Mouse (Mus musculus) frontal cortex, postnatal 36 days (tissue): ENCODE results near the gene Ebf4.

Experiments used
- DNase-seq, 2 experiments: peaks; one replicate each; pipeline ENCODE4 v3.0.0; 2022; ENCODE audit warnings: low spot score in 2 of 2

Gene Ebf4

GRCm38 (mm10) chr2:130383895-130384294, 88.9 kb downstream of the Ebf4 start:
- DNase-seq = no peak

- DNase-seq = no peak
These were observed 91.2 kb downstream of the Ebf4 start for GRCm38 (mm10) chr2:130386212-130386611.

GRCm38 (mm10) chr2:130388796-130389195, 93.8 kb downstream of the Ebf4 start:
- DNase-seq = no peak

- DNase-seq = no peak
These were observed 96.1 kb downstream of the Ebf4 start for GRCm38 (mm10) chr2:130390993-130391625.

GRCm38 (mm10) chr2:130392836-130393235, 97.9 kb downstream of the Ebf4 start:
- DNase-seq = no peak

- DNase-seq = no peak
These were observed 100.7 kb downstream of the Ebf4 start for GRCm38 (mm10) chr2:130395696-130396095.

GRCm38 (mm10) chr2:130397186-130397985, 102.4 kb downstream of the Ebf4 start, which contains the start of gene Cpxm1:
Gene Cpxm1, minus strand, starts transcription at chr2:130397574.
- DNase-seq = no peak

- no peak for DNase-seq
These were observed 103.1 kb downstream of the Ebf4 start for GRCm38 (mm10) chr2:130398091-130398490.

GRCm38 (mm10) chr2:130400046-130400445, 105.1 kb downstream of the Ebf4 start:
- DNase-seq = no peak

- no peak for DNase-seq
These were observed 106.9 kb downstream of the Ebf4 start for GRCm38 (mm10) chr2:130401891-130402290.

- no peak for DNase-seq
These were observed 110.0 kb downstream of the Ebf4 start, which contains the start of the genes Gm28372 and 1700020A23Rik for GRCm38 (mm10) chr2:130404939-130405338. Gene Gm28372, plus strand, starts transcription at chr2:130405239. Gene 1700020A23Rik, plus strand, starts transcription at chr2:130405259.

- DNase-seq = no peak
These were observed 111.2 kb downstream of the Ebf4 start, which contains the start of gene Tmem239 for GRCm38 (mm10) chr2:130406178-130406577. Gene Tmem239, plus strand, starts transcription at chr2:130406478.

GRCm38 (mm10) chr2:130408194-130408593, 113.2 kb downstream of the Ebf4 start:
- DNase-seq = no peak

- peak; percentile 80 to 86 for DNase-seq
These were observed 116.9 kb downstream of the Ebf4 start for GRCm38 (mm10) chr2:130411558-130412495.

- no peak for DNase-seq
These were observed 117.8 kb downstream of the Ebf4 start for GRCm38 (mm10) chr2:130412775-130413174.

- no peak for DNase-seq
These were observed 119.3 kb downstream of the Ebf4 start for GRCm38 (mm10) chr2:130414094-130414856.
